Mouse (Mus musculus): ENCODE data around the gene Slc38a2. TPM values are rescaled to one million over a fixed set of nuclear protein-coding genes. Genes with fewer than 3 reads are reported as not detected.

Gene Slc38a2
- total RNA-seq (2021) = 100 to 1,000 TPM; 149 to 209 TPM
- polyA plus RNA-seq (2012; rRNA removed) = 59.3 and 109 TPM in 2 replicates
- long read RNA-seq, full-length matches to known transcripts = 35 of 75 reads
- long read RNA-seq, partial matches to known transcripts = 23 of 75 reads
- long read RNA-seq, other reads (novel, unspliced or antisense) = 17 of 75 reads

DNA sequence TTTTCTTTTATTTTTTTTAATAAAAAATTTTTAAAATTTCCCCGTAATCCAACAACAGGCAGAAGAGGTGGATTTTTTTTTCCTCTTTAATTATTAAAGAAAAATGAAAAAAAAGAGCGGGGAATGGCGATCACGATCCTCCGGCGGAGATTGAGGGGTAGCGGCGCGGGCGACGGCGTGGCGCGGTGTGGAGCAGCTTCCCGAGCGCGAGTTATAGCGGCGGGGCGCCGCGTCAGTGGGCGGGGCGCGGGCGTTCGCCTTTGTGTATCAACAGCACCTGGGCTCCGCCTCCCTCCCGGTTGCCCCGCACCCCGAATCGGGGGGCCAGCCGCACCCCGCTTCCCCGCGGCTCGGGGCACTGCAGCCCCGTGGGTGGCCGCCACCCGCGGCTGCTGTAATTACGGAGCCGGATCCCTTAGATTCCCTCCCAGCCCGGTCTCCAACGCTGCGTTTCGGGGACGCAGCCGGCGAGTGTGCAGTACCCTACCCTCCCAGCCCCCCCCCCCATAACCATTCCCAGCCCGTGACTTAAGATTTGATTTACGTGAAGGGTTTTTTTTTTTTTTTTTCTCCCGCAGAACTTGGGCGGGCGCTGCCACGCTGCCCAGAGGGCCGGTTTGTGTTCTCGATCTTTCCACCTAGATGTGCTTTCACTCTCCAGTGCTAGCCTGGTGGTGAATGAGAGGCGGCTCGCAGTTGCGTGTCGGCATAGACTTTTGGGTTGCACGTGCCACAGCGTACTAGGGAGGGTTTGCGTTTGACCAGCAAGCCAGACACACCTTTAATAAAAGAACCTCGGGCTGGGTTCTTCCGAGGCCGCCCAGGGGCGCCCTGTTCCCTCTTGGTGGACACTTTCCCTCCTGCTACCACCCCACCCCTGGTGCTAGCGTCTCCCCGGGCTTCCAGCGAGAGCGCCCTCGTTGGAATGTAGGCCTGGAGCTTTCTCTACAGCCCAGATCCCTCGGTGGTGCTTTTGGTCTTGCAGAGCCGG, at the start of gene Slc38a2:
Gene Slc38a2 (minus strand): TSS at position 210 of the 991 bp plus-strand sequence.
- TF ChIP-seq CTCF (IDR thresholded peaks at IDR 0.05) = peak; percentile 63
- 0 out of 2 replicates have a peak, but pooled peaks have one; percentile 15 for TF ChIP-seq EP300 (IDR thresholded peaks at IDR 0.05; ENCODE audit: insufficient read depth, low read depth, low read length)
- TF ChIP-seq POLR2A (IDR thresholded peaks at IDR 0.05; ENCODE audit: insufficient read depth, low read depth, low read length) = peak; percentile 97
- no peaks in the 10 kb centered on the region for H3K27me3 ChIP-seq (ENCODE audit: control insufficient read depth, insufficient read depth, low read length)
- peak within 1 kb of the TSS; percentile 88 for H3K4me3 ChIP-seq
- H3K27ac ChIP-seq = peak within 1 kb of the TSS; percentile 99
- intact Hi-C loops (cut with DNase I) = loop anchor here (2.0 to 10.0 kb wide), 6 partner anchors 42 to 485 kb away; partner anchors contain the start of gene Arid2
- peaks cover 4% of the 10 kb centered on the region for H3K4me1 ChIP-seq (ENCODE audit: control insufficient read depth, insufficient read depth, low read length)
- under 1% methylated on average over 76 of the region's 76 CpGs for WGBS
- peak within 1 kb of the TSS; percentile 98 for H3K9ac ChIP-seq (ENCODE audit: low read depth, low read length)
- peaks cover 27% of the 10 kb centered on the region for H3K36me3 ChIP-seq (ENCODE audit: control insufficient read depth, insufficient read depth, low read length)
- no peaks in the 10 kb centered on the region for H3K79me2 ChIP-seq (replicated peaks; ENCODE audit: control insufficient read depth, insufficient read depth, low read length)
- peak; percentile 94 to 95 for DNase-seq

DNA sequence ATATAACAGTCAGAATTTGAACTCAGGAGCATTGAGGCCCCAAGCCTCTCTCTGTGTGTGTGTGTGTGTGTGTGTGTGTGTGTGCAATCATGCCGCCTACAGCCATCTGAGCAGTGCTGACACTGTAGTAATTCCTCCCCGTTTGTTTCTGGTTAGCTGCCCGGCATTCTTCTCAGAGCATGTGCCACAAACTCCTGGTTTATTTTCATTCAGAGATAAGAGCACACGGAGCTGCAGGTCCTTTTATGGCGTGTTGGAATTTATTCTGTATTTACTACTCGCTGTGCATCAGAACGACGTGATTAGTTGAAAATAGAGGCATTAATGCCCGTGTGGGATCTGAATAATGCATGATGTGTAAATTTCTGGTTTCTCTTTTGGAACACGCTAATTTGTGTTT, 49.6 kb upstream of the Slc38a2 start:
- DNase-seq = peak in 1 of 2 experiments; percentile 66
- Histone ChIP-seq H3K9ac (ENCODE audit: low read depth, low read length) (peak overlapping the region; percentile 69), H3K79me2 (replicated peaks; ENCODE audit: control insufficient read depth, insufficient read depth, low read length) (no peaks in the 10 kb centered on the region), H3K27ac (peak overlapping the region; percentile 95), H3K4me1 (ENCODE audit: control insufficient read depth, insufficient read depth, low read length) (peaks cover 9% of the 10 kb centered on the region), H3K27me3 (ENCODE audit: control insufficient read depth, insufficient read depth, low read length) (no peaks in the 10 kb centered on the region), H3K4me3 (peak overlapping the region; percentile 12; the same call in 1 of the 2 replicates), H3K36me3 (ENCODE audit: control insufficient read depth, insufficient read depth, low read length) (no peaks in the 10 kb centered on the region)
- WGBS = 33% methylated on average over 10 of the region's 10 CpGs
- TF ChIP-seq CTCF (IDR thresholded peaks at IDR 0.05) (no peak), POLR2A (IDR thresholded peaks at IDR 0.05; ENCODE audit: insufficient read depth, low read depth, low read length) (no peak), EP300 (IDR thresholded peaks at IDR 0.05; ENCODE audit: insufficient read depth, low read depth, low read length) (peak; percentile 39; the same call in 1 of the 2 replicates)
- intact Hi-C loops (cut with DNase I) = loop anchor here (5.0 kb wide), 1 partner anchor 37 kb away; no protein-coding TSS in a partner anchor

DNA sequence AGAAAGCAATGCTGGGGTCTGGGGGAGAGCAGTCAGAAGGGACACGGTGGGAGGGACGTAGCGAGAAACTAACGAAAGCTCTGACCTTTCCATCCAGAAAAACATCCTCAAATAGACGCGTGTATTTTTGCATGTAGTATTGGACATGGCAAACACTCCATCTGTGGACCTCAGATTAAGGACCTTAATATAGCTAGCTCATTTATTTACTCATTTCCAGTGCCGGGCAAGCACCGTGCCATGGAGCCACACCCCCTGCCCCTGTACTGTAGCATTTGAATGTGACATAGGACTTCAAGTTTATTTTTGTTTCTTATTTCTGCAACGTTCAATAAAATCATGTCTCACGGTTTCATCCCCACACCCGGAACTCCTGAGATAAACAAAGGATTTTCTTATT, 48.0 kb upstream of the Slc38a2 start:
- Histone ChIP-seq H3K4me3 (peak overlapping the region; percentile 6; the same call in 1 of the 2 replicates), H3K4me1 (ENCODE audit: control insufficient read depth, insufficient read depth, low read length) (peaks cover 16% of the 10 kb centered on the region), H3K79me2 (replicated peaks; ENCODE audit: control insufficient read depth, insufficient read depth, low read length) (no peaks in the 10 kb centered on the region), H3K9ac (ENCODE audit: low read depth, low read length) (0 out of 2 replicates have a peak overlapping the region, but pooled peaks have one; percentile 2), H3K27me3 (ENCODE audit: control insufficient read depth, insufficient read depth, low read length) (no peaks in the 10 kb centered on the region), H3K27ac (peak overlapping the region; percentile 95), H3K36me3 (ENCODE audit: control insufficient read depth, insufficient read depth, low read length) (peaks cover 4% of the 10 kb centered on the region)
- no peak for DNase-seq
- WGBS = 50% methylated on average over 11 of the region's 11 CpGs
- intact Hi-C loops (cut with DNase I) = loop anchor here (5.0 kb wide), 1 partner anchor 35 kb away; no protein-coding TSS in a partner anchor
- TF ChIP-seq EP300 (IDR thresholded peaks at IDR 0.05; ENCODE audit: insufficient read depth, low read depth, low read length) (no peak), CTCF (IDR thresholded peaks at IDR 0.05) (no peak), POLR2A (IDR thresholded peaks at IDR 0.05; ENCODE audit: insufficient read depth, low read depth, low read length) (no peak)

DNA sequence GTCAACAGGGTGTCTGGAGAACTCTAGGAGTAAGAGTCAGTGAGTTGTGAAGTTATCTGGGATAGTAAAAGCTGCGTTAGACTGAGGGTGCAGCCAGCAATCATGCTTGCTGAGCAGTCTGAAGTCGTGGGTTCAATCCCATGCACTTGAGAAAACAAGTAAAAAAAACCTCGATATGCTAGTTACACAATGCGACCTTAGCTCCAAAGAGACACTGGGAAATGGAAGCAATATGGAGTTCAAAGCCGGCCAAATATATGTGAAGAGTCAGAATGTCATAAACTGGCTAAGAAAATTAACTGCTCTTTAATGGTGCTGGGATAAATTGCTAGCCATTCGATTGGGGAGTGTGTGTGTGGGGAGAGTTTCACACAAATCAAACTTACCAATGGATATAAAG, 47.5 kb upstream of the Slc38a2 start:
- no peak for TF ChIP-seq CTCF (IDR thresholded peaks at IDR 0.05)
- TF ChIP-seq EP300 (IDR thresholded peaks at IDR 0.05; ENCODE audit: insufficient read depth, low read depth, low read length) = no peak
- intact Hi-C loops (cut with DNase I) = loop anchor here (5.0 kb wide), 1 partner anchor 35 kb away; no protein-coding TSS in a partner anchor
- H3K27ac ChIP-seq = peak overlapping the region; percentile 95
- H3K27me3 ChIP-seq (ENCODE audit: control insufficient read depth, insufficient read depth, low read length) = no peaks in the 10 kb centered on the region
- H3K9ac ChIP-seq (ENCODE audit: low read depth, low read length) = no peak overlapping the region
- peaks cover 16% of the 10 kb centered on the region for H3K4me1 ChIP-seq (ENCODE audit: control insufficient read depth, insufficient read depth, low read length)
- WGBS = 81% methylated on average over 6 of the region's 6 CpGs
- H3K4me3 ChIP-seq = 0 out of 2 replicates have a peak overlapping the region, but pooled peaks have one; percentile 6
- DNase-seq = no peak
- H3K36me3 ChIP-seq (ENCODE audit: control insufficient read depth, insufficient read depth, low read length) = peaks cover 4% of the 10 kb centered on the region
- H3K79me2 ChIP-seq (replicated peaks; ENCODE audit: control insufficient read depth, insufficient read depth, low read length) = no peaks in the 10 kb centered on the region

DNA sequence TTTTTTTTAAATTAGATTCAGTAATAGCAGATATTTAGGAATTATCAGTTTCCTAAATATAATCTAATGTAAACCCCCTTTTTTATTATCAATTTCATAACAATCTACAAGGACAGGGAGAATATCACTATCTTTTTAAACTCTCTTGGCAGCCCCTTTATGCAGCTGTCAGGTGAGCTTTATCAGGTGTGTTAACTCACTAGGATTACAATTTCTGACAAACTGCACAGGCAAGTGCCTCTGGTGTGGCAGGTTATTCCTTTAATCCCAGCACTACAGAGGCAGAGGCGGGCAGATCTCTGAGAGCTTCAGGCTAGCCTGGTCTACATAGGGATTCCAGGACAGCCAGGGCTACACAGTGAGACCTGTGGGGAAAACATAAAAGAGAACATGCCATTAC, 45.8 kb upstream of the Slc38a2 start:
- DNase-seq = no peak
- Histone ChIP-seq H3K4me3 (no peak overlapping the region), H3K9ac (ENCODE audit: low read depth, low read length) (no peak overlapping the region), H3K27ac (no peak overlapping the region; the same call in 1 of the 2 replicates), H3K36me3 (ENCODE audit: control insufficient read depth, insufficient read depth, low read length) (peaks cover 4% of the 10 kb centered on the region), H3K79me2 (replicated peaks; ENCODE audit: control insufficient read depth, insufficient read depth, low read length) (no peaks in the 10 kb centered on the region), H3K27me3 (ENCODE audit: control insufficient read depth, insufficient read depth, low read length) (no peaks in the 10 kb centered on the region), H3K4me1 (ENCODE audit: control insufficient read depth, insufficient read depth, low read length) (peaks cover 12% of the 10 kb centered on the region)
- intact Hi-C loops (cut with DNase I) = loop anchor here (5.0 kb wide), 1 partner anchor 33 kb away; no protein-coding TSS in a partner anchor
- TF ChIP-seq POLR2A (IDR thresholded peaks at IDR 0.05; ENCODE audit: insufficient read depth, low read depth, low read length) = no peak
- TF ChIP-seq EP300 (IDR thresholded peaks at IDR 0.05; ENCODE audit: insufficient read depth, low read depth, low read length) = no peak
- no peak for TF ChIP-seq CTCF (IDR thresholded peaks at IDR 0.05)
- WGBS = 96% methylated on average over 1 of the region's 1 CpGs
